Mouse (Mus musculus) liver, embryonic 14 days (tissue): Measurements from ENCODE around the gene Ints3. TPM values are rescaled to one million over a fixed set of nuclear protein-coding genes. Genes with fewer than 3 reads are reported as not detected.

Source experiments
- polyA plus RNA-seq: library from polyadenylated mRNA; depleted of rRNA; stranded (reverse); fragments of >200 nt; gene quantifications from 2 replicates; pipeline ENCODE4 v1.2.3, GENCODE M21; 2012; rRNA removed

The Ints3 gene
- 11.3 and 13.6 TPM in 2 replicates for polyA plus RNA-seq

GRCm38 (mm10) chr3:90433381-90434020, at the start of gene Ints3:
Ints3 (minus strand) TSS chr3:90433622.

DNA sequence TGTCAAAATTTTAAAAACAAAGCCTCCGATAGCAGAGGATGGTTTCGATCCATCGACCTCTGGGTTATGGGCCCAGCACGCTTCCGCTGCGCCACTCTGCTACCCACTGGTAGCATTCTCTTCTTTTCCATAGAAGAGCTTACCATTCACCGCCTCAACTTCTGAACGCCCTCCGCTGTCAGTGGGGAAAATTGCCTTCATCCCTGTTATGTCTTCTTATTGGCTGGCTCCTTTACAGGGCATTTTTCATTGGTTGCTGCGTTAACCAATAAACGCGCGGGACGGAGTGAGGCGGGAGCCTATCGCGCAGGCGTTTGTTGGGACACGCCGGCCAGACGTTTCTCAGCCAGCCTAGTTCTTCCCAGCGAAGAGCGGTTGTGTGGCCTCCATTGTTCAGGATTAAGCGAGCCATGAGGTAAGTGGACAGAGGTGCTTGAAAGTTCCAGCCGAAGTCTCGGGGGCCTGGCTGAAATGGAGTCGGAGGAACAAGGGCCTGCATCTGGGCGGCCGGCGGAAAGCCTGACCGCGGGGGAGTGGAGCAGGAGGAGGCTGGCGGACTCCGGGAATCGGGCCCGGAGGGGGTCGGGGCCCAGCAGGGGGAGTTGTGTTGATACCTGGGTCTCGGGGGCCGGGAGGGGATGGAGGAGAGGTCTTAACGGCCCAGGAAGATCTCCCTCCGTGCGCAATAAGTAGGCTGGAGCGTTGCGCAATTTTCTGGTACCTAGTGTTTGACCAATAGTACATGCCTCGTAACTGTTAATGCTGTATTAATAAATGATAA, 42.6 kb upstream of the Ints3 start, which contains the start of gene Ilf2:
TSS of gene Ilf2 (plus strand) at position 296 of the 781 bp plus-strand sequence.

DNA sequence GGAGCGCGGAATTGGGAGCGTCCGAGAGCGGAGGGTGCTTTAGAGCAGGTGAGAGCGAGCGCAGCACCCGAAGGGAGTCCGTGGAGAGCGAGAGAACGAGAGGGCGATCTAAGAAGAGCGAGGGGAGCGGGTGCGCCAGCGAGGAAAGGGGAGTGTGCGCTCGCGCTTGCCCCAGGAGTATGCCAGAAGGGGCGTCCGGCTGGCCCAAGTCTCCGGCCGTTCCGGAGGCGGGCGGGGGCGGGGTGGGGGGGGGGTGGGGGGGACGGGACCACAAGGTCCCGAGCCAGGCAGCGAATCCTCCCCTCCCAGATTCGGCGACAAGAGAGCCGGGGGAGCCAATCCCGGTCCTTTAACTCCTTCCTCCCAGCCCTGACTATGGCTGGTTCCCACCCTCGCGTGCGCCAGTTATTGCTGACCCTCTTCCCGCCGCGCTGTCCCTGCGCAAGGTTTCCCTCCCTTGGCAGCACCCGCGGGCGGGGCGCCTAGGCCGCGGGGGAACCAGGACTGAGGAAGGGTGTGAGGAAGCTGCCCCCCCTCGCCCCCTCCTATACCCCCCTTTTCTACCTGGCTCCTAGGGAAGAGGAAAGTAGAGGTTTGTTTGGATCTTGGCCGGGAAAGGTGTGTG, 32.4 kb upstream of the Ints3 start, which contains the start of gene Npr1:
TSS of gene Npr1 (minus strand) at position 181 of the 625 bp plus-strand sequence.

DNA sequence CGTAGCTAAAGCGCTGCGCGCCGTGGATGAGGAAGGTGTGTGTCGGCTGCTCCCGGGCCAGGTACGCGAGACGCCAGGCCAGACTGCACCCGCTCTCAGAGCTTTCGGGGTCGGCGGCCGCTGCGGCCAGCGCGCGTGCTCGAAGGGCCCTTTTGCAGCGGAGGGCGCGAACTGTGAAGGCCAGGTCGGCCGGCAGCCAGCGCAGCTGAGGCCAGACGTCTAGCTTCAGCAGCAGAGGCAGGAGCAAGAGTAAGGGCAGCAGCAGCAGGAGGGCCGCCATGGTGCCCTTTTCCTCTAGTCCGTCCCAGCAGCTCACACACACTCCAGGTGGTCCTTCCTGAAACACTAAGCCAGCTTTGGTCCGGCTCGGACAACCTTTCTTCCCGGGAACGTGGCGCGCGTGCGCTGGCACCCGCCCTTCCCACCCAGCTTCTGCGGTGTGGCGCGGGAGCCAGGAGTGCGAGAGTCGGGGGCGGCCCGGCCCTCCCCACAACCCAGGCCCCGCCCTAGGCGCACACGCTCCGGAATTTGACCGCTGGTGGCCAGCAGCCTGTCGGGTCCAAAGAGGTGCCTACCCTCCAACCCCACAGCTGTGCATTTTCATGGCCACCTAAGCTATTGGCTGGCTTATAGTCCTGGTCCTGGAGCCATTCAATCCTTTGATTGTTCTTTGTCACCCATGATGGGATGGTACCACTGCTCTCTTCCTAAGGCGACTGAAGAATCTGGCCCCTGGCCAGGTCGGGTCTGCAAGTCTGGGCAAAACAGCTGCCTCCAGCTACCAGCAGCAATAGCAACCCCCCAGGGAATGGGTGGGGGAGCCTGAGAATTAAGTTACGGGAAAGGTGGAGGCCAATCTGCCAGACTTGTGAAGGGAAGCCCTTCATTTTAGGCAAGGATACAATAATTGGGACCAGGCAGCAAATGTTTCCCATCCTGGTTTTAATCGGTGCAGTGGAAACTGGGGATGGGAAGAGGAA, 43.6 kb downstream of the Ints3 start, which contains the start of gene Slc27a3:
TSS of gene Slc27a3 (minus strand) at position 428 of the 980 bp plus-strand sequence.

Other genes starting within 250 kb of the Ints3 start
- gene Rps27, start 220.0 kb downstream of the Ints3 start, polyA plus RNA-seq: 1,354 and 1,509 TPM in 2 replicates
- gene Rab13, start 219.9 kb downstream of the Ints3 start, polyA plus RNA-seq: 4.5 and 4.6 TPM in 2 replicates
- gene Jtb, start 202.0 kb downstream of the Ints3 start, polyA plus RNA-seq: 20.6 and 26.0 TPM in 2 replicates
- gene Creb3l4, start 190.1 kb downstream of the Ints3 start, polyA plus RNA-seq: 0.23 and 0.30 TPM in 2 replicates
- 9.5 and 10.7 TPM in 2 replicates for gene Slc39a1, start 185.4 kb downstream of the Ints3 start, polyA plus RNA-seq
- gene Crtc2, start 179.5 kb downstream of the Ints3 start, polyA plus RNA-seq: 6.6 and 7.9 TPM in 2 replicates
- 3.5 and 4.3 TPM in 2 replicates for gene Dennd4b, start 168.4 kb downstream of the Ints3 start, polyA plus RNA-seq
- 4.7 and 5.7 TPM in 2 replicates for gene Gatad2b, start 140.4 kb downstream of the Ints3 start, polyA plus RNA-seq
- 1.8 and 1.9 TPM in 2 replicates for gene Slc27a3, start 43.7 kb downstream of the Ints3 start, polyA plus RNA-seq
- gene Npr1, start 32.2 kb upstream of the Ints3 start, polyA plus RNA-seq: 6.3 and 7.8 TPM in 2 replicates
- 37.2 and 42.0 TPM in 2 replicates for gene Ilf2, start 42.5 kb upstream of the Ints3 start, polyA plus RNA-seq
- gene Snapin, start 57.4 kb upstream of the Ints3 start, polyA plus RNA-seq: 8.8 and 10.6 TPM in 2 replicates
- gene Chtop, start 75.9 kb upstream of the Ints3 start, polyA plus RNA-seq: 53.6 and 54.9 TPM in 2 replicates
- gene S100a1, start 80.8 kb upstream of the Ints3 start, polyA plus RNA-seq: 15.4 and 16.1 TPM in 2 replicates
- 11.2 TPM in 2 replicates for gene S100a13, start 80.8 kb upstream of the Ints3 start, polyA plus RNA-seq
- gene S100a14, start 93.2 kb upstream of the Ints3 start, polyA plus RNA-seq: 0.31 TPM in 1 of 2 replicates, not detected in the other
- 13.0 and 13.2 TPM in 2 replicates for gene S100a16, start 103.6 kb upstream of the Ints3 start, polyA plus RNA-seq
- gene S100a3, start 127.0 kb upstream of the Ints3 start, polyA plus RNA-seq: 0.05 TPM in 1 of 2 replicates, not detected in the other
- gene S100a2, start 156.6 kb upstream of the Ints3 start, polyA plus RNA-seq: not detected in 2 replicates
- not detected in 2 replicates for gene Gm42674, start 168.3 kb upstream of the Ints3 start, polyA plus RNA-seq
- gene S100a4, start 170.1 kb upstream of the Ints3 start, polyA plus RNA-seq: 1.9 and 3.1 TPM in 2 replicates
- gene S100a5, start 174.9 kb upstream of the Ints3 start, polyA plus RNA-seq: not detected in 2 replicates
- gene S100a6, start 179.3 kb upstream of the Ints3 start, polyA plus RNA-seq: 4.5 and 8.3 TPM in 2 replicates
- gene S100a7a, start 220.4 kb upstream of the Ints3 start, polyA plus RNA-seq: 0.03 TPM in 1 of 2 replicates, not detected in the other
- gene S100a8, start 235.4 kb upstream of the Ints3 start, polyA plus RNA-seq: 392 and 594 TPM in 2 replicates